Mouse (Mus musculus) stomach, postnatal 0 days (tissue): ENCODE data around the gene Galnt2.

Experiments used
- CTCF ChIP-seq: IDR thresholded peaks from 2 replicates; pipeline ENCODE4 v1.5.1; 2016; ENCODE audit warnings: antibody characterized with exemption, low read depth, mild to moderate bottlenecking, moderate library complexity
- EP300 ChIP-seq: optimal IDR thresholded peaks from 2 replicates; pipeline ENCODE3; 2016; ENCODE audit warnings: antibody characterized with exemption

GRCm38 (mm10) chr8:124265798-124266197 lies 34.6 kb downstream of the Galnt2 start:
- no peak for TF ChIP-seq CTCF
- TF ChIP-seq EP300: no peak
